Mouse (Mus musculus) left cerebral cortex, adult 9 months (tissue): ENCODE results near the gene Bpifc.
A peak's percentile ranks its signal among the peaks of the same experiment; 100 is the strongest.

Experiments used
- DNase-seq, 2 experiments: peaks; one replicate each; pipeline ENCODE4 v3.0.0; 2022; ENCODE audit warnings: low spot score in 2 of 2

The Bpifc gene

GRCm38 (mm10) chr10:86011172-86011571, 523 bp downstream of the Bpifc start:
- no peak for DNase-seq

- DNase-seq, result no peak
These were observed 1.1 kb downstream of the Bpifc start for GRCm38 (mm10) chr10:86010636-86011035.

- DNase-seq, result no peak
These were observed 2.0 kb downstream of the Bpifc start for GRCm38 (mm10) chr10:86009688-86010087.

GRCm38 (mm10) chr10:86006455-86006854, 5.2 kb downstream of the Bpifc start:
- DNase-seq, result no peak

- no peak for DNase-seq
These were observed 11.2 kb downstream of the Bpifc start for GRCm38 (mm10) chr10:86000447-86000846.

- DNase-seq, result no peak
These were observed 17.1 kb downstream of the Bpifc start for GRCm38 (mm10) chr10:85994543-85995104.

- no peak for DNase-seq
These were observed 17.9 kb downstream of the Bpifc start for GRCm38 (mm10) chr10:85993836-85994235.

GRCm38 (mm10) chr10:85992412-85992811, 19.3 kb downstream of the Bpifc start:
- DNase-seq, result no peak

- DNase-seq, result no peak
These were observed 22.1 kb downstream of the Bpifc start for GRCm38 (mm10) chr10:85989412-85990115.

- DNase-seq, result peak; percentile 13 to 39
These were observed 38.8 kb downstream of the Bpifc start for GRCm38 (mm10) chr10:85972915-85973314.

- DNase-seq, result no peak
These were observed 39.9 kb downstream of the Bpifc start for GRCm38 (mm10) chr10:85971826-85972225.

- no peak for DNase-seq
These were observed 41.6 kb downstream of the Bpifc start for GRCm38 (mm10) chr10:85969894-85970620.

- no peak for DNase-seq
These were observed 43.0 kb downstream of the Bpifc start for GRCm38 (mm10) chr10:85968731-85969130.

GRCm38 (mm10) chr10:85968157-85968634, 43.5 kb downstream of the Bpifc start:
- peak; percentile 33 to 90 for DNase-seq

GRCm38 (mm10) chr10:85967411-85968156, 44.1 kb downstream of the Bpifc start:
- no peak for DNase-seq

GRCm38 (mm10) chr10:85966476-85966875, 45.2 kb downstream of the Bpifc start:
- DNase-seq, result no peak

GRCm38 (mm10) chr10:85964316-85964715, 47.4 kb downstream of the Bpifc start:
- no peak for DNase-seq

- no peak for DNase-seq
These were observed 48.8 kb downstream of the Bpifc start for GRCm38 (mm10) chr10:85962897-85963296.

- DNase-seq, result peak; percentile 81 to 97
These were observed 54.2 kb downstream of the Bpifc start, which contains the start of gene Rtcb for GRCm38 (mm10) chr10:85957464-85957950. Gene Rtcb, minus strand, starts transcription at chr10:85957823.

GRCm38 (mm10) chr10:85956871-85957419, 54.8 kb downstream of the Bpifc start:
- DNase-seq, result peak in 1 of 2 experiments; percentile 5

- DNase-seq, result no peak
These were observed 57.3 kb downstream of the Bpifc start for GRCm38 (mm10) chr10:85954429-85954828.
